Mouse (Mus musculus): ENCODE results near the gene Jak1. TPM values are rescaled to one million over a fixed set of nuclear protein-coding genes. Genes with fewer than 3 reads are reported as not detected.

The Jak1 gene
- total and polyA plus RNA-seq, 3 experiments: 37.3 to 41.9 TPM; not detected in 1

GRCm38 (mm10) chr4:101304114-101304513 lies 39.0 kb upstream of the Jak1 start:
- TF ChIP-seq MXI1 (IDR thresholded peaks at IDR 0.05; ENCODE audit: low read depth, low read length) (no peak), ZMIZ1 (IDR thresholded peaks at IDR 0.05; ENCODE audit: low read depth, low read length) (no peak), HCFC1 (IDR thresholded peaks at IDR 0.05; ENCODE audit: low read depth, low read length) (no peak), ETS1 (IDR thresholded peaks at IDR 0.05; ENCODE audit: low read depth, low read length) (no peak), ZC3H11A (IDR thresholded peaks at IDR 0.05; ENCODE audit: low read depth, low read length) (no peak), TAL1 (IDR thresholded peaks at IDR 0.05; ENCODE audit: low read length) (no peak), MYB (IDR thresholded peaks at IDR 0.05; ENCODE audit: low read depth, low read length) (no peak)
- Histone ChIP-seq H3K9me3 (replicated peaks; ENCODE audit: insufficient read depth, low read length) (no peaks in the 10 kb centered on the region), H3K79me2 (ENCODE audit: control insufficient read depth, insufficient read depth, low read length, poor library complexity) (no peaks in the 10 kb centered on the region)

GRCm38 (mm10) chr4:101300392-101300910 lies 35.4 kb upstream of the Jak1 start:
- H3K9me3 ChIP-seq (replicated peaks; ENCODE audit: insufficient read depth, low read length): no peaks in the 10 kb centered on the region
- H3K27ac ChIP-seq (ENCODE audit: control insufficient read depth, low read depth, low read length): no peak overlapping the region
- H3K79me2 ChIP-seq (ENCODE audit: control insufficient read depth, insufficient read depth, low read length, poor library complexity): no peaks in the 10 kb centered on the region
- peaks cover 0 to 1% of the 10 kb centered on the region in 2 experiments; a peak in 2 of 4 replicates for H3K27me3 ChIP-seq (ENCODE audit: control insufficient read depth in 1 of 2, insufficient read depth in 2 of 2, low read length in 2 of 2)
- H3K36me3 ChIP-seq (ENCODE audit: control insufficient read depth in 1 of 2, insufficient read depth in 2 of 2, low read length in 2 of 2): no peaks in the 10 kb centered on the region
- no peaks in the 10 kb centered on the region; a peak in 1 of 4 replicates for H3K4me1 ChIP-seq (ENCODE audit: control insufficient read depth in 1 of 2, insufficient read depth in 2 of 2, low read length in 2 of 2)
- no peak overlapping the region for H3K4me3 ChIP-seq (ENCODE audit: control insufficient read depth in 1 of 2, insufficient read depth in 1 of 2, low read depth in 2 of 2, low read length in 2 of 2)
- no peak for DNase-seq (ENCODE audit: low read depth, low spot score)
- no peak overlapping the region for H3K9ac ChIP-seq (ENCODE audit: control insufficient read depth, low read depth, low read length, poor library complexity, severe bottlenecking)
- TF ChIP-seq CTCF (IDR thresholded peaks at IDR 0.05 in 2 of 3, conservative IDR thresholded peaks at IDR 0.05 in 1 of 3; ENCODE audit: control insufficient read depth in 1 of 3, insufficient read depth in 1 of 3, low read depth in 2 of 3, low read length in 3 of 3, poor library complexity in 1 of 3, severe bottlenecking in 1 of 3): no peak

More at GRCm38 (mm10) chr4:101304114-101304513, 39.0 kb upstream of the Jak1 start:
- Histone ChIP-seq H3K27ac (ENCODE audit: control insufficient read depth, low read depth, low read length) (no peak overlapping the region), H3K36me3 (ENCODE audit: control insufficient read depth in 1 of 2, insufficient read depth in 2 of 2, low read length in 2 of 2) (no peaks in the 10 kb centered on the region), H3K4me1 (ENCODE audit: control insufficient read depth in 1 of 2, insufficient read depth in 2 of 2, low read length in 2 of 2) (0 out of 4 replicates have a peak, but pooled peaks cover 0 to 3% of the 10 kb centered on the region in 2 experiments), H3K27me3 (ENCODE audit: control insufficient read depth in 1 of 2, insufficient read depth in 2 of 2, low read length in 2 of 2) (peaks cover 0 to 4% of the 10 kb centered on the region in 2 experiments; a peak in 2 of 4 replicates), H3K4me3 (ENCODE audit: control insufficient read depth in 1 of 2, insufficient read depth in 1 of 2, low read depth in 2 of 2, low read length in 2 of 2) (no peak overlapping the region), H3K9ac (ENCODE audit: control insufficient read depth, low read depth, low read length, poor library complexity, severe bottlenecking) (no peak overlapping the region)
- no peak for DNase-seq (ENCODE audit: low read depth, low spot score)

GRCm38 (mm10) chr4:101298311-101298990 lies 33.4 kb upstream of the Jak1 start:
- peaks cover 0 to under 1% of the 10 kb centered on the region in 2 experiments; a peak in 1 of 4 replicates for H3K4me1 ChIP-seq (ENCODE audit: control insufficient read depth in 1 of 2, insufficient read depth in 2 of 2, low read length in 2 of 2)
- peaks cover 3 to 4% of the 10 kb centered on the region in 2 experiments; a peak in 3 of 4 replicates for H3K27me3 ChIP-seq (ENCODE audit: control insufficient read depth in 1 of 2, insufficient read depth in 2 of 2, low read length in 2 of 2)
- DNase-seq (ENCODE audit: low read depth, low spot score): no peak
- H3K27ac ChIP-seq (ENCODE audit: control insufficient read depth, low read depth, low read length): no peak overlapping the region
- no peak for TF ChIP-seq MYC (IDR thresholded peaks at IDR 0.05; ENCODE audit: low read depth, low read length)
- TF ChIP-seq MYB (IDR thresholded peaks at IDR 0.05; ENCODE audit: low read depth, low read length): no peak
- TF ChIP-seq ELF1 (IDR thresholded peaks at IDR 0.05; ENCODE audit: low read depth, low read length): no peak
- TF ChIP-seq TAL1 (IDR thresholded peaks at IDR 0.05; ENCODE audit: low read length): no peak
- no peak for TF ChIP-seq EP300 (IDR thresholded peaks at IDR 0.05; ENCODE audit: low read depth in 1 of 2, low read length in 2 of 2)
- no peak for TF ChIP-seq MEF2A (IDR thresholded peaks at IDR 0.05; ENCODE audit: extremely low read depth, insufficient replicate concordance, low read depth, low read length, poor library complexity, severe bottlenecking)
- TF ChIP-seq POLR2AphosphoS2 (IDR thresholded peaks at IDR 0.05; ENCODE audit: low read length): no peak
- no peak for TF ChIP-seq NRF1 (IDR thresholded peaks at IDR 0.05; ENCODE audit: insufficient read depth, low read depth, low read length, poor library complexity, severe bottlenecking)
- no peak for TF ChIP-seq RCOR1 (IDR thresholded peaks at IDR 0.05; ENCODE audit: low read depth, low read length)
- no peak for TF ChIP-seq MAX (IDR thresholded peaks at IDR 0.05; ENCODE audit: low read length)
- TF ChIP-seq CHD2 (IDR thresholded peaks at IDR 0.05; ENCODE audit: low read length): no peak
- no peak for TF ChIP-seq E2F4 (IDR thresholded peaks at IDR 0.05; ENCODE audit: borderline replicate concordance, low read depth, low read length)
- no peak overlapping the region for H3K9ac ChIP-seq (ENCODE audit: control insufficient read depth, low read depth, low read length, poor library complexity, severe bottlenecking)
- no peaks in the 10 kb centered on the region for H3K9me3 ChIP-seq (replicated peaks; ENCODE audit: insufficient read depth, low read length)
- no peaks in the 10 kb centered on the region for H3K79me2 ChIP-seq (ENCODE audit: control insufficient read depth, insufficient read depth, low read length, poor library complexity)
- H3K4me3 ChIP-seq (ENCODE audit: control insufficient read depth in 1 of 2, insufficient read depth in 1 of 2, low read depth in 2 of 2, low read length in 2 of 2): no peak overlapping the region
- H3K36me3 ChIP-seq (ENCODE audit: control insufficient read depth in 1 of 2, insufficient read depth in 2 of 2, low read length in 2 of 2): no peaks in the 10 kb centered on the region
